Mouse (Mus musculus) urinary bladder, adult 18-20 months (tissue): ENCODE measurements around the gene Olfr13.
"Not testable (repeated sequence)": the region's sequence is repeated elsewhere in the genome, so short reads cannot be mapped to it uniquely, and the experiment has no call there.

ENCODE experiments used
- DNase-seq, 2 experiments: peaks; one replicate each; pipeline ENCODE4 v3.0.0; 2022; ENCODE audit warnings: low spot score in 2 of 2, mixed read lengths in 2 of 2

Gene Olfr13

DNA sequence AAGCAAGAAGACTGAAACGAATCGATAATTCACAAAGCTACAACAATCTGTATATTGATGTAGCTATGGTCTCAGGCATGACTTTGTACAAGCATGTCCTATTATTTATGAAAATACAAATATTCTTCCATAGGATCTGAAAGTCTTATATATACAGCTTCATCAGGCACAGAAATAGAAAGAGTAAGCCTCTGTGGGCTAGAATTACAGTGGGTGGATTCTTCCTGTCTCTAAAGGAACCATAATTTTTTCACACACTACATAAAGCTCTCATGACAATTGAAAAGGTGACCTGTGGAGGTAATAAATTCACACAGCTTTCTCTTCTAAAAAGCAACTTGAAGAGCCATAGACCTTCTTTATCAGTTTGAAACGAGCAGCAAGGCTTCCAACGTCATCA lies at the start of gene Olfr13:
TSS of gene Olfr13 (plus strand) at position 301 of the 400 bp plus-strand sequence.
- DNase-seq = no peak

GRCm38 (mm10) chr6:43146267-43146666 lies 25.7 kb upstream of the Olfr13 start, which contains the start of gene Olfr237-ps1:
Gene Olfr237-ps1, plus strand, starts transcription at chr6:43146567.
- not testable (repeated sequence) for DNase-seq

DNA sequence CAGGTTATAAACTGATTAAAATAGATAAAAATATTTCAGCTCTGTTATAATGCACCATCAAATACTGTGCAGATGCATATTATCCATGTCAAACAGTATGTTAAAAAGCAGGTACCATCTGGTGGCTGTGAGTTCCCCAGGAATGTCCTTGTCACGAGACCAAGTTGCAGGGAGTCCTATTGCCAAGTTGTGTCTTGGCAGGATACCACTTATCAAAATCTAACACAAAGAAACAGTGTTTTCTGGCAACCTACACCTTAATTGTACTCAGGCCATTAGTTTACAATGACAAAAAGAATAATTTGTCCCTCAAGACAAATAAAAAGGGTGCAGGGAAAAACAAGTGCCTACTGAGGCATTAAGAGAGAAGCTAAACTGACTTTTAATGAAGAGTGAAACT lies 12.4 kb upstream of the Olfr13 start:
- no peak for DNase-seq

- DNase-seq = no peak
These were observed 9.0 kb upstream of the Olfr13 start, which contains the start of gene Olfr437 for GRCm38 (mm10) chr6:43162982-43163381. Gene Olfr437, plus strand, starts transcription at chr6:43163282.

DNA sequence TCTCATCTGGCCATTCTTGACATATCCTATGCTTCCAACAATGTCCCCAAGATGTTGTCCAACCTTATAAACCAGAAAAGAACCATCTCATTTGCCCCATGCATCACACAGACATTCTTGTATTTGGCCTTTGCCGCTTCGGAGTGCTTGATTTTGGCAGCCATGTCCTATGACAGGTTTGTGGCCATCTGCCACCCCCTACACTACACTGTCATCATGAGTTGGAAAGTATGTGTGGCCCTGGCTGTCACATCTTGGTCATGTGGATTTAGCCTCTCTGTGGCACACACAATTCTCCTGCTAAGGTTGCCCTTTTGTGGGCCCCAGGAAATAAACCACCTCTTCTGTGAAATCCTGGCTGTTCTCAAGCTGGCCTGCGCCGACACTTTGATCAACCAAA lies 4.7 kb upstream of the Olfr13 start:
- no peak for DNase-seq

DNA sequence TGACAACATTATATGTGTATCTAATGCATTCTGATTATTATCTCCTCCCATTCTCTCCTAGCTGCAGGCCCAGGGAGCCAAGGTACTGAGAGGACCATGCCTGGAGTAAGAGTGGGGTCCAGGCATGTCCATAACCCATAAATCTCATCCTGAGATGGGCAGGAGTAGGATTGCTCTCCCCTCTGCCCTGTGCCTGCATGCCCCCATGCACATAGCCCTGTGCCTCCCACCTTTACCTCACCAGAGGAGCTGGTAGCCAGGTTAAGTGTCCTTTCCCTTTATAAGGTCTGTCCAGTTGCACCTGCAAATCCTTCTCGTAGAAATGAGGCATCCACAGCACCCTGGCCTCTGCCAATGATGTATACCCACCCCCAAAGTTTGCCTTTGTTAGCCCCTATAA lies 6.2 kb downstream of the Olfr13 start:
- no peak for DNase-seq

GRCm38 (mm10) chr6:43178584-43179501 lies 6.9 kb downstream of the Olfr13 start:
- no peak for DNase-seq

GRCm38 (mm10) chr6:43190986-43191385 lies 19.0 kb downstream of the Olfr13 start:
- no peak for DNase-seq

GRCm38 (mm10) chr6:43196781-43197180 lies 24.8 kb downstream of the Olfr13 start, which contains the start of gene Olfr435:
Gene Olfr435, plus strand, starts transcription at chr6:43197146.
- no peak for DNase-seq

- DNase-seq = no peak
These were observed 26.2 kb downstream of the Olfr13 start for GRCm38 (mm10) chr6:43198094-43198493.

- no peak for DNase-seq
These were observed 30.8 kb downstream of the Olfr13 start for GRCm38 (mm10) chr6:43202786-43203185.

- DNase-seq = no peak
These were observed 33.4 kb downstream of the Olfr13 start for GRCm38 (mm10) chr6:43205355-43205754.

- not testable (repeated sequence) for DNase-seq
These were observed 40.9 kb downstream of the Olfr13 start, which contains the start of gene Olfr434 for GRCm38 (mm10) chr6:43212873-43213272. Gene Olfr434, plus strand, starts transcription at chr6:43213021.
